Mouse (Mus musculus) frontal cortex, postnatal 36 days (tissue): Measurements from ENCODE around the gene AC131692.1.

ENCODE experiments used
- DNase-seq, 2 experiments: peaks; one replicate each; pipeline ENCODE4 v3.0.0; 2022; ENCODE audit warnings: low spot score in 2 of 2

Gene AC131692.1

DNA sequence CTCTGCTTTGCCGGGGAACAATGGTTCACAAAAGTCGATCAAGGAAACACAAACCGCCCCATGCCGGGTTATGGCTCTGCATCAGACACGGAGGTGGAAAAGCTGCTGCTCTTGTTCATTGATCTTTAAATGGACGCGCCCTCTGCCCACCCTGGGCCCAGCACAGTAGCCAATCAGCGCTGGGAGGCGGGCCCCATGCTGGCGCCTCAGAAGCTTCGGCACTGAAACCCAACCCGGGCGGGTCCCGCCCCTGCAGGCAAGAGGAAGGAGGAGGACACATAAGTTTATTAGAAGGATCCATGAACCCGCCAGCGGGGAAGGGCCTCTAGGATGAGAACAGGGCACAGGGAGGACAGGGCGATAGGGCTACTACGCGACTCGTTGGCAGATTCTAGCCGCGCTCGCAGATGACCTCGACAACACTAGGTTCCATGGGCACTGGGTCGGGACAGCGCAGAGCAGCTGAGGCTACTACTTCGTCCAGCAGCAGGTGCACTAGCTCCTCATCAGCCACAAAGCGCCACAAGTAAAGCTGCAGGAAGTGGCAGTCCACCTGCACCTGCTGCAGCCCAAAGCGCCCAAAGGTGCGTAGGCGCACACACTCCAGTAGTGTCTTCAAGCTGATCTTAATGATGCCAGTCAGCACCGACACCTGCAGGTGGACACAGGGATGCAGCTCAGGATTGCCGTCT lies 26.3 kb upstream of the AC131692.1 start, which contains the start of gene Tm7sf2:
TSS of gene Tm7sf2 (minus strand) at position 650 of the 692 bp plus-strand sequence.
- peak; percentile 77 to 87 for DNase-seq

DNA sequence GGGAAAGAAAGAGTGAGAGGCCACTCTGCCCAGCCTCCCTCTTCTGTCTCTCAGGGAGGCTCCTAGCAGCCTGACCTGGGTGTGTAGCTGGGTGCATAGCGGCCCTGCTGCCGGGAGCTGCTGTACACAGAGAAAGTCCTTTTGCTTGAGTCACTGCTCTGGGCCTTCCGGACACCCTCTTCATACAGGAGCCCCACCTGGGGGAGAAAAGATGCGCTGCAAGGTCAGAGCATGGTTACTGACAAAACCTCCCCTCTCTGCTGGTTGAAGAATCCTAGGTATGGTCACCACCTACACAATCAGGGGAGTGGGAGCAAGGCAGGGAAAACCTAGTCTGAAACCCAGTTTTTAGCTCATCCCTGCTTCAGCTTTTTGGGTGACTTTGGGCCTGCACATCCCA lies 25.3 kb upstream of the AC131692.1 start:
- no peak for DNase-seq

DNA sequence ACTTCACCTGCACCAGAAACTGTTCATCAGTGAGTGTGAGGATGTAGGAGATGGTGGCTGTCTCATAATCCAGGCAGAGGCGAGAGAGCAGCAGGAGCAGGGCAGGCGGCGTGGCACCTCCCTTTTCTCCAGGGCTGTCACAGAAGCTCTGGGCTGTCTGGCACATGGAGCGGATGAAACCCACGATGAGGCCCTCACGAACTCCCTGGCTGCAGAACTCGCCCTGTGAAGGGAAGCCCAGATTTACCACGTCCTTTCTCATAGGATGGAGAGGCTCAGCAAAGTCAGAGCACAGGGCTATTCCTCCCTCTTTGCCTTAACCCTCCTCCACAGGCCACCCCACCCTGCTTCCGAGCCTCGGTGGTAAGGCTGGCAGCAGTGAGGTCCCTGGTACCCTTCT lies 24.4 kb upstream of the AC131692.1 start:
- DNase-seq: no peak

DNA sequence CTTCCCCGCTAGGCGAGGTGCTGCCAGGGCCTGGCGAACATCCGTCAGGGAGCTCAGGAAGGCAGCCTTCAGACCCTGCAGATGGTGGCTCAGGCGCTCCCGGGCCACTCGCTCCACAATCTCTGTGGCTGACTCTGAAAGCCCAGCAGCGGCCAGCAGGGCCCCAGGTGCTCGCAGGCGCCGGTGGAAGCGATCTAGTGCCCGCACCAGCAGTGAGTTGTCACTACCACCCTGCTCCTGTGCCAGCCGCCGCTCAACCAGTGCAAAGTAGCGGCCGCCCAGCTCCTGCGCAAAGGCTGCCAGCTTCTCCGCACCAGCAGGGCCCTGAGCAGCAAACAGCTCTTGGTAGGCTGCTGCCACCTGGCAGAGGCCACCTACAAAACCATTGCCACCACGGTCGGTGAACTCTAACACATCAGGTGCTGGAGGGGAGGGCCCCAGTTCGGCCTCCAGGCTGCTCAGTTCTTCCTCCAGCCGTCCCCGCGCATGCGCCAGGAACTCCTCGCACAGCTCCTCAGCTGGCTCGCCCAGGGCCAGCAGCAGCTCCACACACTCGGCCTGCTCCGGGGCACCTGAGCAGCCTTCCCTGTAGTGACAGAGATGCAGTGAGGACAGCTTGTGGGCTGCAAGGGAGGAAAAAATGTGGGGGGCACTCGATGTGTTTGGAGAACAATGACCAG lies 23.5 kb upstream of the AC131692.1 start:
- DNase-seq: no peak

DNA sequence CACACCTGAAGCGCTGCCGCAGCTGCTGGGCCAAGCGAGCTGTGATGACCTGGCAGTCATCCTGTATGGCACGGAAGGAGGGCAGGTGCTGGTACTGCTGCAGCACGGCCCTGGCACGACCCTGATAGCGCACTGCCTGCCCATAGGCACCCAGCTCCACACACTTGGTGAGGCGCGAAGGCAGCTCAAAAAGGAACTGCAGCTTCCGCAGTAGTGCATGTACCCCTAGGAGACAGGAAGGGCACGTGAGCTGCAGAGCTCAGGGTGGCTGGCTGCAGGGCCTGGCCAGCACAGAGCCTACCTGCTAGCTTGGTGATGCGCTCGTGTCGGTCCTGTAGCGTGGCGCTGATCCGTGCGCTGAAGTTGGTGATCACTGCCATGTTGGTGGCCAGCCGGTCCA lies 23.0 kb upstream of the AC131692.1 start:
- no peak for DNase-seq

DNA sequence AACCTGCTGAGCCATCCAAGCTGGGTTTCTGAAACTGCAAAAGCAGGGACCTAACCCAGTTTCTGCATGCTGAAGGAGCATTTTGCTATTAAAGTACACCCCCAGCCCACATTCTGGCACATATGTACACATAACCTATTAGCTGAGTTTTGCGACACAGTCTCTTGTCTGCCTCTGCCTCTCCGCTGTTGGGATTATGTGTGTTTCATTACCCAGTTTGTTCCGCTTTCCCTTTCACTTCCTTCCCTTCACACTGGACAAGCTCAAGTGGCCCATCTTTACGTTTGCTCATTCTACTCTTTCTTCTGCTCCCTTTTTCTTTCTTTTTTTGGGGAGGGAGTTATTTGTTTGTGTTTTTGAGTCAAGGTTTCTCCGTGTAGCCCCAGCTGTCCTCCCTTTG lies 20.3 kb upstream of the AC131692.1 start:
- DNase-seq: no peak

DNA sequence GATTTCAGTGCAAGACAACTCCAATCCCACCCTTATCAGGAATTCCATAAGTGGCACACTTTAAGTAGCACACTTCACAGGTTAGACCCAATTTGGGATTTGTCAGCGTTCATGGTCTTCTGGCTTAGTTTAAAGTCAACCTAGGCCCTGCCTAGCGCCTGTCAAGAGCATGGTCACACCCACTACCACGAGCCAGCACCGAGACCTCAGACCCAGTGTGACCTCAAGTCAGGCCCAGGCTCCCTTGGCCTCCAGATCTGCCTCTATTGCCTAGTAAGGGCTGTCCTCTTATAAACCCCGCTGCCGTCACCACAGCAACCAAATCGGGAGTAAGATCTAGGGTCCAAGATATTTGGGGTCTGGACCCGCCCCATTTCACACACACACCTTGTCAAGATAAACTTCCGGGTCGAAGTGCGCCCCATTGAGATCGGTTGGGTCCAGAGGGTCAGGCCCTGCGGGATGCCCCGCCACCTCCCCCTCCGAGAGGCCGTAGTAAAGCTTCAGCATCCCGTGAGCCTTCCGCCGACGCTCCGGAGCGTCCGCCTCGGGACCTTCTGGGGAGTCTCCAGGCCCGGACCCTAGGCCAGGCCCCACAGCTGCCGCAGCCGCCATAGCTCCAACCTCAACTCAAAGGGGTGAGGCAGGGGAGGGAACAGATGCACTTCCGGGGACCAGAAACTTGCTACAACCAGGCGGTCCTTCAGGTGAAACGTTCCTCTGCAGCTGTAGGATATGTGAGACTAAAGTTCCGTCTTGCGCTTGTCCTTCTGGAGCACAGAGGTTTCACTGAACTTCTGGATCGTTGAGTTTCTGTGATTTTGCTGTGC lies 17.4 kb upstream of the AC131692.1 start, which contains the start of gene Vps51:
TSS of gene Vps51 (minus strand) at position 668 of the 830 bp plus-strand sequence.
- DNase-seq: peak; percentile 89 to 93

DNA sequence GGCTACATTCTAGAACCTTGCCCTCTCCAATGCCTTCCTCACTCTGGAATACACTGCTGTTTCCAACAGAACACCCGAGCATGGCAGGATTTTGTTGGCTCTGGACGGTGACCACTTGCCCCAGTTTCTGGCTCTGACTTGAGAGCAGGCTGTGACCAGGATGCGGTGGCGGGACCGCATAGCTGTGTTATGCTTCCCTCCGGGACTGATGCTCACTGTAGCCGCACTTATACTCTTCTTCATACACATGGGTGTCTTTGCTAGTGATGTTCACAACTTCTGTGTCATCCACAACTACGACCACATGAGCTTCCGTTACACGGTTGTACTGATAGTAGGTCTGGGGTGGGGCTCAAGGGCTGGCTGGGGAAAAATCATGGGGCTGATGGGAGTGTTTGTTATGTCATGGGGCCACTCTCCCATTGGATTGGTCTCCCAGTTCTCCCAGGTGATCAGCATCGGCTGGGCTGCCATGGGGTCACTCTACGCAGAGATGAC lies 14.2 kb upstream of the AC131692.1 start, which contains the start of gene Tmem262:
TSS of gene Tmem262 (plus strand) at position 51 of the 498 bp plus-strand sequence.
- no peak for DNase-seq

DNA sequence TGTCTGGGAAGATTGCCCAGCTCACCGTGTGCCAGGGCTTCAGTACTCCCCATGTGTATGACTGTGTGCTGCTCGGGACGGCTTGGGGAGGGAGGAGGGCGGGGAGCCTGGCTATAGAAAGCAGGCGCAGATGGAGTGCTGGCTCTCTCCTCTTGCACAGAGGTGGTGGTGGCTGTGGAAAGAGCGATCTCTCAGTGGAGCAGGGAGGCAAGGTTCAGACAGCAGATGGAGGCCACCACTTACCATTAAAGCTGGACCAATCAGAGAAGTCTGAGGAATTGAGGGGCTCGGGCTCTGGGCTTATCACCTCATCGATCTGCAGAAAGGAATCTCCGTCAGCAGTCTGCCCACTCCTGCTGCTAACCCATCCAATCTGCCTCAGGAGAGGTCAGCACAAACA lies 12.1 kb upstream of the AC131692.1 start, which contains the start of gene Gm28374:
TSS of gene Gm28374 (minus strand) at position 101 of the 400 bp plus-strand sequence.
- no peak for DNase-seq

DNA sequence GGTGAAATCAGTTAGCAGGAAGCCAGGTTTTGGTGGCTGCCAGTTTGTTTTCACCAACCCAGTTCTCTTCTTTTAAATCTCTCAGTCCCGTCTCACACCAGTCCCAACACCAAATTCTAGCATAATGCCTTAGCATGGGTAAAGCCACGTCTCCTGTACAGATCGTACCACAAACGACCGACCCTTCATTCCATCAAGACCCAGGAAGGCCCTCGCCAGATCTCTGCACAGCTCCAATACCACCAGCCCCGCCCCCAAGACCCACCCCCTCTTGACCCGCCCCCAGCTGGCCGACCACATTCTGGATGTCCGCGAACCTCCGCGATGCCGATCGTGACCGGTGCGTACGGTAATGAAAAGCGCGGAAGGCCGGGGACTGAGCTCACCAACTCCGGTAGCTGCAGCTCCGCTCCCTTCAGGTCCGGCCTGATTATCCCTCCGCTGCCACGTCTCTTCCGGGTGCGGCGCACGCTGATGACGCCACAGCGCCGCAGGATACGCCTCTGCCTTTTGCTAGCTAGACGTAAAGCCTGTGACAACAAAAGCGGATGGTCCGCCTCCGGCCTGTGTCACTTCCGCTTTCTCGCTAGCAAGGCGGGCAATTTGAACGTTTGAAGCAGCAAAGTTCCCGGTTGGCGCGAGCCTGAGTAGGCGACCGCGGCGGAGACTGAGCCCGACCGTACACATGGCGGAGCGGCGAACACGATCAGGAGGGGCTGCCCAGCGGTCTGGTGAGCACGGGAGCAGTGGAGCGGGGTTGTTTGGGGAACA lies 9.6 kb upstream of the AC131692.1 start, which contains the start of the genes Zfpl1 and Cdca5:
TSS of gene Zfpl1 (minus strand) at position 479 of the 771 bp plus-strand sequence.
TSS of gene Cdca5 (plus strand) at position 506 of the 771 bp plus-strand sequence.
- DNase-seq: peak; percentile 95 to 98

DNA sequence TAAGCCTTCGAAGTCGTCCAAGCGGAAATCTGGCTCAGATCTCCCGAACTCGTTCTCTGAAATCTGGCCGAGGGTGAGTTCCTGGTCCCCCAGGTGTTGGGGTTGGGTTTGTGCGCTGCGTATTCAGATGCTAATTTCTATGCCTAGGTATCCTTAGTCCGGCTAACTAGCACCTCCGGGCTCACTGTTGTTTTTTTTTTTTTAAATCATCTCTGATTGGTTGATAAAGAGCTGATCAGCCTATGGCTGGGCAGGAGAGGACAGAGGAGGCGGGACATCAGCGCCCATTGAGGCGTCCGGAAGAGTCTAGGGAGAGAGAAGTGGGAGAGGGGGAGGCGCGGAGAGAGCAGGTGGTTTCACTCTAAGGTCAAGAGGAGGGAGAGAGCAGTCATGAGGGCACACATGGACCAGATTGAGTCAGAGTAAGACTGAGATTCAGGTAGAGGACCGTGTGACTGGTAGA lies 8.8 kb upstream of the AC131692.1 start:
- DNase-seq: no peak

DNA sequence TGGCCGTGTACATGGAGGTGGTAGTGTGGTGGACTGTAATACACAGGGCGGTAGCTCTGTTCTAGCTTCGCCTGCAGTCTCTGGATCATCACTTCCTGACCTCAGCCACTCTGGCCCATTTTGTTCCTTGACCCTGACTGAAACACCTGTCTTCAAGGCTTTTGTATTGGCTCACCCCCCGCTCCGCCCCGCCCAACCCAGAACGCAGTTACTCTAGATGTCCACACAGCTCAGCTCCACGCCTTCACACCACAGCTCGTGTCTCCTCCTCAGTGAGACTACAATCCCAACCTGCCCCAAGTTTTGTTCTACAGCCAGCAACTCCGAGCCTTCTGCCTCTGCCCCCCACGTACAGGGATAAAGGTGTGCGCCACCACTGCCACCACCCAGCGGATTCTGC lies 5.4 kb upstream of the AC131692.1 start:
- no peak for DNase-seq

DNA sequence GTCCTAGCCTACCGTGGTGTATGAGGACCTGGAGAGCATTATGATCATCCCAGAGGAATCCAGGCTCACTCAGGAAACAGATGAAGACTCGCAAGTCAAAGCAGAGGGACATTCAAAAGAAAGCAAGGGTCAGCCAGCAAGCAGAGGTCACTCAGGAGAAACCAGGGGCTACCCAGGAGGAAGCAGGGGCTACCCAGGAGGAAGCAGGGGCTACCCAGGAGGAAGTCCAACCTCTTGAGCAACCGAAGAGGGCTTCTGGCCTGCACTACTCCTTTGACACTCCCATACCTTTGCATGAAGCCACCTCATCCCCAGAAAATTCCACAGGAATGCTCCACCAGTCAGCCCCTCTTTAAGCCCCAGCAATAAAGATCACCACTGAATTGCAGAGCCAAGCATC lies 3.6 kb downstream of the AC131692.1 start:
- no peak for DNase-seq

DNA sequence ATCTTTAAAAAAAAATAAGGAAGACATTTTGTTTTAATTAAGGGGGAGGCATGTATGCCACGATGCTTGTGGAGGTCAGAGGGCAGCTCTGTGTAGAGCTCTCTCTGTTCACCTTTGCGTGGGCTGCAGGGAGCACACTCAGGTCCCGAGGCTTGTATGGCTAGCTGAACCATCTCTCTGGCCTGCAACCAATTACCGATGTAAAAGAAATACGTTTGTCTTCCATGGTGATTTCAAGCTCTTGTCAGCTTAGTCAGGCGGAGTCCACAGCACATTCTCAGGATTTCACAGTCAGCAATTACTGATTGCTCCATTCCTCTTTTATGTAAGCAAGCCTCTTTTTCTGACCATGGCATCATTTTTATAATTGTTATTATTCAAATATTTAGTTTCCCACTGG lies 7.0 kb downstream of the AC131692.1 start:
- DNase-seq: no peak

DNA sequence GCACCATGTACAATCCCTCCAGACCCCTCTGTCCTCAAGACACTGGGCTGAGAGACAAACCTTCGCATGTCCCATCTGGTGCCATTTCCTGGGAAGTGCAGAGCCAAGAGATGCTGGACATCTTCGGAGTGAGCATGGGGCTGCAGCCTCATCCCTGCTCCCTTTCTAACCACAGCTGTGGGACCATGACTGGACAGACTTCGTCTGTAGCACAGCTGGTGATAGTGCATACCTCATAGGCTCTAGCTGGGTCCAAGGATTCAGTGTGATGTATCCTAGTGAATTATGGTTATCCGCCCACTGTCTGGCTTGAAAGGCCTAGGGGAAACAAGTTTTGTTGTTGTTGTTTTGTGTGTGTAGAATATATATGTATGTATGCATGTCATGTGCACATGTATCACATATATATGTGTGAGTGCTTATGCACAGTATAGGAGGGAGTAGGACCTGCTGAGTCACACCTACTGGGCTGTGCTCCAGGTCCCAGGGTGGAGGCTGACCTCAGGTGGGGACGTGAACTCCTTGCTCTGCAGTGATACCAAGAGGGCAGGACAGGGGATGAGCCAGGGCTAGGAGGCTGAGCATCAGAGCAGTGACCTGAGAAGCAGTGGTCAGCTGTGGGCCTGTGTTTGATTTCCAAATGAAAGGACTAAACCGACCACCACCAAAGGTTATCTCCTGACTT lies 8.1 kb downstream of the AC131692.1 start:
- DNase-seq: no peak

DNA sequence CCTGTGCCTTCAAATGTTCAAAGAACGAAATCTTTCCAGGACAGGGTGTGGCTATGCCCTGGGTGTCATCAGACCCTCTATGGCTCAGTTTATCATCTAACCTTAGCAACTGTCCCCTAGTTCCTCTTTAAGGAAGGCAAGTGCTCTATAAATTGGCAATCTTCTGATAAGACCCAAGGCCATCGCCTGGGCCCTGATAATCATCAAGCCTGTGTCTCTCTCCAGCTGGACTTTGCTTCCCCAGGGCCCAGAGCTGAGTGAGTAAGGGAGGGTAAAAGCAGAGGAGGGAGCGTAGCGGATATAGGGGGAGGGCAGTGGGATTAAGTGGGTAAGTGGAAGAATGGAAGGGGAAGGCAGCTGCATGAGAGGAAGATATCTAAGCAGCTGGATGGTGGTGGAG lies 10.3 kb downstream of the AC131692.1 start:
- DNase-seq: no peak

DNA sequence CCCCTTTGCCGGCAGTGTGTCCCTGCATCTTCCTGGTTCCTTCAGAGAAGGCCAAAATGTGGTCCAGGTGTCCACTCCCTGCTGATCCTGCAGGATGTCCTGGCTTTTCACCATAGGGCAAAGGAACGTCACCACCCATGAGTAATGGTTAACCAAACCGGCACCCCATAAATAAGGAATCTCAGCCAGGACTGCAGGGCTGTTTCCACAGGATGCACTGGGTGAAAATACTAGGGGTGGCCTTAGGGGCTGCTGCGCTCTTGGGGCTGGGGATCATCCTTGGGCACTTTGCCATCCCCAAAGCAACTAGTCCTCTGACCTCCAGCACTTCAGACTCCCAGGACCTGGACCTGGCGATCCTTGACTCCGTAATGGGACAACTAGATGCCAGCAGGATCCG lies 11.4 kb downstream of the AC131692.1 start, which contains the start of gene Naaladl1:
TSS of gene Naaladl1 (plus strand) at position 197 of the 400 bp plus-strand sequence.
- no peak for DNase-seq

DNA sequence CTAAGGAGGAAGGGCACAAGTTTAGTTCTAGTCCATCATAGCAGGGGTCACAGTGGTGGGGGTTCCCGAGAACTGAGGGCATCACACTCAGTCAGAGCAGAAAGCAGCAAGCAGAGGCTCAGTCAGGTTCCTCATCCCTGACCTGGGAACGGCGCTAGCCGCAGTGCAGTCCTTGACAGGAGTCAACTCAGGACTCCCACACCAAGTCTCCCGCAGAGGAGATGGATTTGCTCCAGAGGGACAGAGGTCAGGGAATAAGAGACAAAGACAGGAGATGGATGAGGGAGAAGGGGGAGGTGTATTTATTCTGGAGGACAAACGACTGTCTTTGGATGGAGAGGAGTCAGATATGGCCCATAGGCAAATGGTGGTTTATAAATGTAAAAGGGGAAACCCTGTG lies 18.9 kb downstream of the AC131692.1 start:
- no peak for DNase-seq

DNA sequence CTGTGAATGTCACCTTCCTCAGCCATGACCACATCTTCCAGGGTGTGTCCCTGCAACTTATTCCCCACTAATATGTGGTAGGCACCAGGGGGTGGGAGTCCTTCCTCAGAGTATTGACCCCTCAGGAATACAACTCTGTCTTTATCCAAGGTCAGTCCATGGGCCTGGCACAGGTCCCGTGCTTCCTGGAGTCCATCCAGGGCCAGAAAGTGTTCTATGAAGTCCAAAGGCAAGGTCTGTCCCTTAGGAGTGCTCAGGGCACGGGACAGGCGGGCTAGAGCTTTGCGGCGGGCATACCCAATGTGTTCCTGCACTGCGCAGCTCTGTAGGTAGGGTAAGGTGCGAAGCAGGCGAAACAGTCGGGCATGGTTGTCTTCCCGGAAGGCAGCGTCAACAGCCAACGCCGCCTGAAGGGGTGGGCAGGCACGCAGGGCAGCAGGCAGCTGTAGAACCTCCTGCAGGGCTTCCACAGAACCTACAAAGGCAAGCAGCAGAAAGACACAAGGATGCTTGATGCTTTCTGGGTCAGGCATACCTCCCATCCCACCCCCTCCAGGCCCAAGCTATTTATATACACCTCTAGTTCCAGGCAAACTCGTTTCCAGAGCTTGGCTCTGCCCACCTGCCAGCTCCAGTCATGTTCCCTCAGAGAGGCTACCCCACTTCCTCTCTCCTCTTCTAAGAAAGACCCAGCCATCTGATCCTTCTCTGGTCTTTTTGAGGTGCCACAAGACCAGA lies 22.1 kb downstream of the AC131692.1 start:
- no peak for DNase-seq
